Mouse (Mus musculus): ENCODE results near the gene Lst1.
"Not testable (repeated sequence)": the region's sequence is repeated elsewhere in the genome, so short reads cannot be mapped to it uniquely, and the experiment has no call there.

- not testable (repeated sequence) for TF ChIP-seq CTCF (IDR thresholded peaks at IDR 0.05; ENCODE audit: low read depth); EP300 (optimal IDR thresholded peaks at IDR 0.05)
Measured at GRCm38 (mm10) chr17:35234090-35234489, 45.9 kb upstream of the Lst1 start.
